Mouse (Mus musculus) layer of hippocampus, adult 18-20 months (tissue): ENCODE data around the gene Psmf1. TPM values are rescaled to one million over a fixed set of nuclear protein-coding genes. Genes with fewer than 3 reads are reported as not detected.
A peak's percentile ranks its signal among the peaks of the same experiment; 100 is the strongest.

ENCODE experiments used
- DNase-seq, 2 experiments: peaks; one replicate each; pipeline ENCODE4 v3.0.0; 2022; ENCODE audit warnings: low spot score in 2 of 2
- total RNA-seq, 2 experiments: library from RNA; stranded (reverse); gene quantifications; 2 replicates each; pipeline ENCODE4 v1.2.3; 2021

The Psmf1 gene
- total RNA-seq, 2 experiments from 2014 or later = 33.2 to 35.1 TPM

DNA sequence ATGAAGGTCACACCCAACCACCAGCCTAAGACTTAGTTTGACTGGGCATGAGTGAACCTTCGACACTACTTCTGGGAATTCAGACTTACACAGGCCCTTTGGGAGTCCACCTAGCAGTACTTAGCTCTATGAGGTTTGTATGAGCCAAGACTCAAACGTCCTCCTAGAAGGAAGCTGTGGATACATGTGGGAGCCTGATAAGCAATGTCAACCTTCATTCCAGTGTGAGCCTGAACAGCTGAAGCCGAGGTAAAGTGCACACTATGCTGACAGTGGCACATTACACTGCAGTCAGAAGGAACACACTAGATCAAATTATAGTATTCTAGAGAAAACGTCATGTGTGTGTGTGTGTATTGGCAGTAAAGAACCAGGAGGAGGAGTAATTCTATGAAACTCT lies 5.5 kb downstream of the Psmf1 start:
- DNase-seq = no peak

DNA sequence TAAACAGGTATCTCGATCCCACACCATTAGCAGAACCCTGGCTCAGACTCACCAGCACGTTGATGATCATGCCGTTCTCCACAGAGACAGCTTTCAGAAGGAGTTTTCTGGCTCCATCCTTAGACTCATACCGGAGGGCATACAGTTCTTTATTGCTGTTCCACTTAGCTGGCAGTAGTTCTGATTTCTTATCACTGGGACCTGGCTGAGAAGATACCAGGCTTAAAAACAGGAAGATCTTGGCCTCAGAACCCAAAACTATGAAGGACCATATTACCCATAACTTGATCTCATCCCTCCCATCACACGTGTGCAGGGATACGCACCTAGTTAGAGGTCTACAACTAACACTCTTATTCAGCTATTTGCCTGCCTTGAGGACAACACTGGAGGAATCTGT lies 8.6 kb downstream of the Psmf1 start:
- DNase-seq = no peak

DNA sequence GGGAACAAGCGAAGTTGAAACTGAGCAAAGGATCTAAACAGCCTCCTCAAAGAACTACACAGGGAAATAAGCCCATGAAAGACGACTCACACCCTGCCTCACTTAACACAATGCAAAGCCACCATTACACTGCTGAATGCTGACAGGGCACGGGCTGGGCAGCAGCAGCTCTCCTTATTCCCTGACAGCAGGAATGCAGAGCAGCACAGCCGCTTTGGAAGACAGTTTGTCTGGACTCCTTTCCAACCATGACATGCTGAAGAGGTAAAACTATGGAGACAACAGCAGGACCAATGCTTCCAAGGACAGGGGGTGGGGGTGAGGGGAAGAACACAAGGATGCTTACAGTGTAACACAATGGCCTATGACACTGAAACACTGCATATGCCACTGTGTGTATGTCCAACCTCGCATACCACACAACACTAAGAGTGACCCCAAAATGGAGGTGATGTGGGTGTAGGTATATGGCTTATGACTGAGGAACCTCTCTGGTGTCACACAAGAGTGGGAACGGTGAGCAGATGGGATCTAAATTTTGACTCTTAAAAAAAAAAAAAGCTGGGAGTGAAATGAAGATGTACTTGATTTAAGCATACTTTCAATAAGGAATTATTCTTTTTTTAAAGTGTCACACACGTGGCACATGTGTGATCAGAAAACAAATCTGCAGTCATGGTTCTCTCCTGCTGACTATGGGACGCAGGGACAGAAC lies 10.7 kb downstream of the Psmf1 start:
- no peak for DNase-seq

DNA sequence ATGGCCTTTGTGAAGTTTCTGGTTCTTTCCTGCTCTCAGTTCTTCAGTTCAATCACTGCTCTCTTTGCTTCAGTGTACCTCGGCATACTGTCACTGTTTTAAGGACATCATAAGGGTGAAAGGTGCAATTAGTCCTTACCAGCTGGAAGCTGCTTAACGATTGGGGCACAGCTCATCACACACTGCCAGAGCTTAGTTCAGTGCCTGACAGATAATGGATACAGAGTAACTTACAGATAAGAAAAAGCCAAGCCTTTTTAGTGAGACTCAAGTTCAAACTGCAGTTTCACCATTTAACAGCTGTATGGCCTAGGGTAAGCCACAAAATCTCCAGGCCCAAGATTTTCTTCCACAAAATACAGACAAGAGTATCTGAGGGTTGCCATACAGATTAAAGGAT lies 19.9 kb downstream of the Psmf1 start:
- DNase-seq = no peak

DNA sequence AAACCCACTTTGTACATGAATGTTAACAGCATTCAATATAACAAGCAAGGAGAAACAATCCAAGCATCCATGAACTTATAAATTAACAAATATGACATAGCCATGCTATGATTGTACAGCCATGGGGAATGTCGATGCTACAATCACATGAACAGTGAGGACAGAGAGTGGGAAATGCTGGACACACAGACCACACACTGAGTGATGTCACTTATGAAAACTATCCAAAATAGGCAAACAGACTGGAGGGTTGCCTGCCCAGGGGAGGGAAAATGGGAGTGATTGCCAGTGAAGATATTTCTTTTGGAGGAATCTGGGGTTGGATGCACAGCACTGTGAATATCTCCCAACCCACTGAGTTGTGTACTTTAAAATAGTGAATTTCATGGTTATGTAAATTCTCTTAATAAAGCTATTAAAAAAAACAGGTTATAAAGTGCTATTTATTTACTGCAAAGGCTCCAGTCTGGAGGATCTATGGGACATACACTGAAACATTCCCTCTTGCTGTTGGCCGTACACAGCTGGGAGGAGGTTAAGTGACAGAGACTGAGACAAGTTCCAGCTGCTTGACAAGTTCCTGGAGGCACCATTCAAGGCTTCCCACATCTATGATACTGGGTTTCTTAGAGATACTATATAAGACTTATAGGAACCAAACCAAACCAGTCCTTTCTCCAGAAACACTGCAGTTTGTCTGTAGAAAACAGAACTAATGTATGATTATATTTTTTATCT lies 27.5 kb downstream of the Psmf1 start:
- no peak for DNase-seq

DNA sequence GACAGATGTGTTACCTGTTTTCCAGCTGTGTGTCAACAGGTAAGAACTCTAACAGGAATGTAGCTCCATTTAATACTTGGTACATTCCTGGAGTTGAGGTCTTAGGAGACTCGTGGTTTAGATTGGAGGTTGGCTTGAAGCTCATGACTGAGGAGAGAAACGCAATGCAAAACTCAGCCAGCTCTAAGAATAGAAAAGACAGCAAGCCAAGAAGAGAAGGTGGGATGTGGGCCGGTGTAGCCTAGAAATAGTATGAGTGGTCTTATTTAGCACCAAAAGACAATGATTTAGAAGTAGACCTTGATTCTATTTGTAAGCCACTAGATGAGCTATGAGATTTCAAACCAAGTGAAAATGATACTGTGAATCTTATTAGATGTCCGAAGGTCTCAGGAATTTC lies 28.5 kb downstream of the Psmf1 start:
- DNase-seq = no peak

DNA sequence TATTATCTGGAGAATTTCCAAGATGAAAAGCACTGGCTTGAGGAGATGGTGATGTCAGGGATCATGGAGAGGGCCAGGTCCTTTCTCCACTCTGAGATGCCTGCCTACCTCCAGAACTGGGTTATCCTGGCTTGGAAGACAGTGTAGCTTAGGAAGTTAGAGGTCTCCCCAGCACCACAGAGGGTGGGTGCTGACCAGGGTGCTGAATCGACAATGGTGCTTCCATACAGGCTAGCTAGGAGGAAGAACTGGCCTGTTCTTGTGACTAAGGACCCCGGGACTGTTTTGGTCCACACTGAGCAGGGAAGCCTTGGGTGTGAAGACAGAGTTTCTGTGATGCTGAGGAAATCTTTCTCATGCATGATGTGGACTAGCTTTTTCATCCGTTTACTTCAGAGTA lies 31.3 kb downstream of the Psmf1 start:
- no peak for DNase-seq

DNA sequence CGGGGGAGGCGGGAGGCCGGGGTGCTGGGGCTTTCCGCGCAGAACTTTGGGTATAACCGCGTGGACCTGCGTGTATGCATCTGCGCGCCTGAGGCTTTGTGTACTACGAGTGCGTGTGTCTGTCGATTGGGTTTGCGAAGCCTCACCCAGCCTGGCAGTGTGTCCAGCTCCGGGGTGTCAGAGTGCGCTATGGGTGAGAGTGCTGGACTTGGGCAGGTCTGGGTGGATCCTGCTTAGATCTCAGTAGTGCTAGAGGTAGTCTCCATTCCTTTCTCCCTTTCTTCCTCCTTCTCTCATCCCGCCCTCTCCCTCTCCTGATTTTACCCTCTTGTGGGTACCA lies 41.2 kb downstream of the Psmf1 start:
- DNase-seq = peak in 1 of 2 experiments; percentile 21

DNA sequence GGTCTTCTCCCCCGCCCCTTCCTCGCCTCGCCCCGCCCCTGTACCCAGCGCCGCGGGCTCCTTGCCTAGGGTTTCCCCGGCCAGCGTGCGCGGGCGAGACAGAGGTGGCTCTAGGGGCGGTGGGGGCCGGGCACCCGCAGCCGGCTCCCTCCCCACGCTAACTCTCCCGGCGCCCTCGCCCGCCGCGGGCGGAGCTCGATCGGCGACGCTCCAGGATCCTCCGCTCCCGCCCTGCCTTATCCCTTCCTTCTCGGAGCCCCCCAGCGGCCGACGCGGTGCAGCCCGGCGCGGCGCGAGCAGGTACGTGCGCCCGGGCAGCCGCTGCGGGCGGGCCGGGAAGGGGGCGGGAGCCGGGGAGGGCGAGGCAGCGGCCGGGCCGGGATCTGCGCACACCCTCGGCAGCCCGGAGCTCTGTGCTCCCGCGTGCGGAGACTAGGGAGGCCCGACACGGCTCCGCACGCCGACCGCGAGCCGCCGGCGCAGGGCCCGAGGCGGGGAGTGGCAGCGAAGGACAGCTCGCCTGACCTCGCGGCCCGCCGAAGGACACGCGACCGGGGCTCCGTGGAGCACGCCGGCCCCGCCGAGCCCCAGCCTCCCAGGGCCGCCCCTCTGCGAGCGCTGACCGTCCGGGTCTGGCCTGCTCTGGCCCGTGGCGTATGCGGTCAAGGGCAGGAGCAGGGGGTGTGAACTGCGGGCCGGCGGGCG lies 41.7 kb downstream of the Psmf1 start:
- peak; percentile 24 to 51 for DNase-seq

DNA sequence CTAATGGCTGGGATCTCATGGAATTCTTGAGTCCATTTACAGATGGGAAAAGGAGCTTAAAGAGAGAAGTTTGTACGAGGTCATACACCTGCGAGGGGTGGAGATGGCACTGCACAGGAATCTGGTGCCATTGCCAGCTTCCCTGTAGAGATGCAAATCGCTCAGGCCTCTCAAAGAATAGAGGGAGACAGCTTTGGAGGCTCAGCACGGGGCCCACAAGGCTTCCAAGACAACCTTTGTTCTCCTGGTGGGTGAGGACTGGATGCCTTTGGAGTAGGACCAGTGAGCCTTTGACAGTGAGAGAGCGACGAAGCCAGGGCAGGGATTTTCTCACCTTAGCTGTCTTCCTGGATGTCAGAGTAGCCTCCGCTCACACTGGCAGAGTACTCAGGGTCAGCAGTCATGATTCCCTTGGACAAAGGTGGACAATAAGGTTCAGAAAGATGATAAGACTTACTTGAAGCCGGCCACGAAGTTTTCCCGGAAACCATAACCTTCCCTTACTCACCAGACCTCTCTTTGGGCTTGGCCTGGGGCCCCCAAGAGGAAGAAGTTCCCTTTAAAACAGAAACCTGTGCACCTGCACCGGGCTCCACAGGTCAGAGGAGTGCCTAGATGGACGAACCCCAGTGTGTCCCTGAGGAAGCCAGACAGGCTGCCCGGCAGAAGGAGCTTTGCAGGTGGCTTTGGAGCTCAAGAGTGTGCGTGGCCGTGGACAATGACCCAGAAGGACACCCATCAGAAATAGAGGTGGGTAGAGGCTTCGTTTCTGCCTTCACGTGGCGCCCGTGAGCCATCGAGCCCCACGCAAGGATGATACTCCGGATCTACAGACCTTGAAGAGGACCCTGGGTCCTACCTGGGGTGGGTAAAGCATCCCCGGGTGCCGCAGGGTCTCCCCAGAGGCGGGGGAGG lies 42.5 kb downstream of the Psmf1 start, which contains the start of gene Tmem74b:
Gene Tmem74b, plus strand, starts transcription at position 778 of the 915 bp plus-strand sequence.
- DNase-seq = no peak

DNA sequence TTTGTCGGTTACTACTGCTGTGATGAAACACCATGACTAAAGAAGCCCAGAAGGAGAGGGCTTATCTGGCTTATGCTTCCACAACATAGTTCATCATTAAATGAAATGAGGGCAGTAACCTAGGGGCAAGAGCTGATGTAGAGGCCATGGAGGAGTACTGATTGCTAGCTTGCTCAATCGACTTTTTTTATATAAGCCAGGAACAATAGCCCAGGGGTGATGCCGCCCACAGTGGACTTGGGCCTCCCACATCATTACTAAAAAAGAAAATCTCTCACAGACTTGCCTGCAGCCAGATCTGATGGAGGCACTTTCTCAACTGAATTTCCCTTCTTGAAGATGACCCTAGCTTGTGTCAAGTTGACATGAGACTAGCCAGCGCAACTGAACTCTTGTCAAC lies 61.0 kb downstream of the Psmf1 start:
- no peak for DNase-seq

DNA sequence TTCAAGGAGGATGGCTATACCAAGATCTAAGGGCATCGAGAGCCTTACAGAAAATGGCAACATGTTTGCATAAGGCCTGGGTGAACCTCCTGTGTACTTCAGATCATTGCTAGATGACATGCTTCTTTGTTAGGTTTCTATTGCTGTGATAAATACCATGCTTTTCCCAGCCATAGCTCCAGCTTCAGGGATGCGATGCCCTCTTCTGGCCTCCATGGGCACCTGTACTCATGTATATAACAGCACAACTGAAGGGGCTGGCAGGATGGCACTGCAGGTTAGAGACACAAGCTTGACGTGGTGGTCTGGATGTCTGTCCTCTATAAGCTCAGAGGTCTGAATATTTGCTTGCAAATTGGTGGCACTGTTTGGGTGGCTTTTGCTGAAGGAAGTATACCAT lies 61.6 kb downstream of the Psmf1 start:
- DNase-seq = peak in 1 of 2 experiments; percentile 51

DNA sequence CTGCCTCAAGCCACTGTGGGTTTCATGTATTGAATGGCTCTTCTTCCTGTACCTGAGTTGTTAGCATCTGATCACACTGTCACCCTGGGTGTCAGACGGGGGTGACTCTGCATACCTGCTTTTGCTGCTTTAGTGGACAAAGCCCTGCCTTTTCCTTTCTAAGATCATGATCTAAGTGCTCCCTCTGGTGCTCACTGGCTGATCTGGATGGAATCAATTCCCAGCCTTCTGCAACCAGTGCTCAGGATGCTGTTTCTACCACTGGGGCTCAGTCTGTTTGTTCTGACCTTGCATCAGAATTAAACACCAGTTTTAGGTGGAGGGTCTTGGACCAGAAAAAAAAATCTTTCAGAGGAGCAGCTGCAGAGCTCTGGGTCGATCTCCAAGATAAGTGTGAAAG lies 67.8 kb downstream of the Psmf1 start:
- peak in 1 of 2 experiments; percentile 35 for DNase-seq

DNA sequence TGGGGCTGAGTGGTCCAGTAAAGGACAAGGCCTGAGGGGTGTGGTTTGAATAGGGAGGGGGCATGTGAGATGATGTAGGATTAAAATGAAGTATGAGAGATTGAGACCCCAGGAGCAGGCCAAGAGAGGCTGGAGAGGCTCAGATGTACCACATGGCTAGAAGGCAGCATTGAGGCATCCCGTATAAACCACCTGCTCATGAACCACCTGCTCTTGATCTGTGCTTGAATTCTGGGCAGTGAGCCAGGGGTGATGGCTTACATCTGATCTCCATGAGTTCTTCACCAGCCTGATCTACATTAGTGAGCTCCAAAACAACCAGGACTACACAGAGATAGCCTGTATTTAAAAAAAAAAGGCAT lies 73.0 kb downstream of the Psmf1 start:
- no peak for DNase-seq

DNA sequence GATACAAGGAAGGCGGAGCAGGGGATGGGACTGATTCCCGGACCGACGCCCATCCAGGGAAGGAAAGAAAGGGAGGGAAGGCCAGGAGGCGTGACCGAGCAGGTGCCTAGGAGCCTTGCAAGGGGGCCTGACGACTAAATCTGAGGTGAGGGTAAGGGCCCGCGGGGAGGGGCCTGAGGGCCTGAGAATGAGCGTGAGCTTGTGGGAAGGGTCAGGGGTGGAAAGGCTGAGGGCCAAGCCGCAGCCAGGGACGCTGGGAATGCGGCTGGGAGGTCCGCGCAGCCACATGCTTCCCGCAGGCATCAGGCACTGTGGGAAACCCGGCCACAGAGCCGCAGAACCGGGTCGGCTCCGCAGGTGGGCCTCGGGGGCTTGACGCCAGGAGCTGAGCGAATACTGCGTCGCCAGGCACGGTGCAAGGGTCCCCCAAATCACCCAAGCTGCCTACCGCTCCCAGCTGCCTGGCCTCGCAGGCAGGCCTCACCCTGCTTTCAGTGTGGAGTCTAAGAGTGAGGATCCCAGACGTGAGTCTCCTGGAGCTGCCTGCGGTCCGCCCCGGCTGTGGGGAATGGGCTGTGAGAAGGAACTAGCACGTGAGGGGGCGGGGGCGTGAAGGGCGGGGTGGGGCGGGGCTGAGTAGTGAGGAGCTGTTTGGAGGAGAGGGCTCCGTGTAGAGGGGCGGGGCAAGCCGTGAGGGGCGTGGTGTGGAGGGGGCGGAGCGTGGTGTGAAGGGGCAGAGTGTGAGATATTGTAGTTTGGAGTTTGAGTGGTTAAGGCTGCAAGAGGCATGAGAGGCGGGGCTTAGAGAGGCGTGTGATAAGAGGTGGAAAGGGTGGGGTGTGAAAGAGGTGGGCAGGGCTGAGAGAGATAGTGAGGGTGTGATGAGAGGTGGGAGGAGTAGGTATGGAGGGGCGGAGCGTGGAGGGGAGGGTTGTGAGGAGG lies 73.7 kb downstream of the Psmf1 start:
- DNase-seq = no peak

DNA sequence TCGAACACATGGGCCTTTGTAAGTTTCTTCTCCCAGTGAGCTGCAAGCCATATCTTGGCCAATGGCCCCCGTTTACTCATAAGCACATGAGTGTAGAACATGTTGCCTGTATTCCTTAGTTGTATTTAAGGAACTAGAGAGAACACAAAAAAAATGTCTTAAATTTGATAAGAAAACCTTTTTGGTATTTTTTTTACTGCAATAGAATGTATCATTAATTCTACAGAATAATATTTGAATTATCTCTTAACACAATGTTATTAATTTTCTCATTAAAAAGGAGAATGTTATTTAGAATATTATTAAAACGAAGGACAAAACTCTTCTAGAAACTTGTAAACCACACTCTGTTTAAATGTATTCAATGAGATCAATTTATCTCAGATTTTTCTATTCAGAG lies 75.6 kb downstream of the Psmf1 start, which contains the start of gene Rad21l:
Gene Rad21l, minus strand, starts transcription at position 101 of the 400 bp plus-strand sequence.
- no peak for DNase-seq
